Mouse (Mus musculus): ENCODE measurements around the gene Ripor2. TPM values are rescaled to one million over a fixed set of nuclear protein-coding genes. Genes with fewer than 3 reads are reported as not detected.
A peak's percentile ranks its signal among the peaks of the same experiment; 100 is the strongest.

Ripor2 gene
- polyA plus RNA-seq, 1 experiment from 2014 or later = 3.7 TPM

- peaks cover 16% of the 10 kb centered on the region; the same call in 1 of the 2 replicates for H3K4me1 ChIP-seq (ENCODE audit: insufficient read depth)
- H3K36me3 ChIP-seq (replicated peaks; ENCODE audit: insufficient read depth, low read length) = no peaks in the 10 kb centered on the region
- H3K27ac ChIP-seq (ENCODE audit: low read depth) = no peak overlapping the region
- no peaks in the 10 kb centered on the region for H3K9me3 ChIP-seq (ENCODE audit: low read length)
- no peak overlapping the region for H3K4me2 ChIP-seq (ENCODE audit: low read depth, low read length)
- DNase-seq (no peak), ATAC-seq (no peak)
- H3K27me3 ChIP-seq (ENCODE audit: insufficient read depth, low read length) = no peaks in the 10 kb centered on the region
- no peak overlapping the region for H3K9ac ChIP-seq (replicated peaks)
- no peak for TF ChIP-seq CTCF (IDR thresholded peaks at IDR 0.05; ENCODE audit: low read depth)
- TF ChIP-seq EP300 (IDR thresholded peaks at IDR 0.05; ENCODE audit: low read depth) = no peak
- H3K4me3 ChIP-seq (ENCODE audit: low read depth, low read length) = no peak overlapping the region
Observed at GRCm38 (mm10) chr13:24548911-24549310, 33.1 kb upstream of the Ripor2 start.

DNA sequence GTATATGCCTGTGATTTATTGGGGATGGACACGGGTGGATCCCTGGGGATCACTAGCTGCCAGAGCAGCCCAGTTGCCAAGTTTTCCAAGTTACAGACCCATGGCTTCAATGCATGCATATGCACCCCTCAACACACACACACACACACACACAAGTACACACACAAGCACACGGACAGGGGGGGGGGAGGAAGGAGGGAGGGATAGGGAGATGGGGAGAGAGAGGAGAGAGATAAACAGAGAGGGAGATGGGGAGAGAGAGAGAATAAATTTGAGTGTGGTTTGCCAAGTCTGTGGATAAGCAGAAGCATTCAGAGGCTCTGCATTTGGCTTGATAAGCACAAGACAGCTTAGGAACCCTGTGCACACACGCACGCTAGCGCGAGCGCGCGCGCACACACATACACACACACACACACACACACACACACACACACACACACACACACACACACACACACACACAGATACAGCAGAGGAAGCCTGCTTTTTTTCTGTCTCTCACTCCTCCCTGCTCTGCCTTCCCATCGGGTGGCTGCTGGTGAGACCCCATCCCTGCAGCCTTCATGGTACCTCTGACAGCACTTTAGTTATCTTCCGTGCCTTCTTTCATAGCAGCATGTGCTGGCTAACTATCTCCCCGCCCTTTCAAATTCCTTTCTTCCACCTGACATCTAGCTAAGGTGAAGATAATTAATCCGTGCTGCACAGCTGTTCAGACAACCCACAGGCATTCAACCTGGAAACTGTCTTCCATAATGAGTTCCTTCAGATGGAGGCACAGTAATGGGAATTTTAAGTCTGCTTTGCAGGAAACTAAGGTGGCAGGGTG lies 30.7 kb upstream of the Ripor2 start:
- H3K4me1 ChIP-seq (ENCODE audit: insufficient read depth) = peaks cover 16% of the 10 kb centered on the region; the same call in 1 of the 2 replicates
- ATAC-seq (peak; percentile 95), DNase-seq (peak; percentile 63)
- no peaks in the 10 kb centered on the region for H3K36me3 ChIP-seq (replicated peaks; ENCODE audit: insufficient read depth, low read length)
- peak overlapping the region; percentile 57 for H3K4me2 ChIP-seq (ENCODE audit: low read depth, low read length)
- H3K4me3 ChIP-seq (ENCODE audit: low read depth, low read length) = 0 out of 2 replicates have a peak overlapping the region, but pooled peaks have one; percentile 13
- 35% methylated on average over 8 of the region's 14 CpGs for WGBS (ENCODE audit: insufficient replicate concordance)
- H3K27ac ChIP-seq (ENCODE audit: low read depth) = peak overlapping the region; percentile 68
- H3K9me3 ChIP-seq (ENCODE audit: low read length) = no peaks in the 10 kb centered on the region
- no peaks in the 10 kb centered on the region for H3K27me3 ChIP-seq (ENCODE audit: insufficient read depth, low read length)
- TF ChIP-seq EP300 (IDR thresholded peaks at IDR 0.05; ENCODE audit: low read depth) (peak; percentile 94), CTCF (IDR thresholded peaks at IDR 0.05; ENCODE audit: low read depth) (no peak)
- no peak overlapping the region for H3K9ac ChIP-seq (replicated peaks)

- Histone ChIP-seq H3K4me1 (ENCODE audit: insufficient read depth) (peaks cover 16% of the 10 kb centered on the region; the same call in 1 of the 2 replicates), H3K9ac (replicated peaks) (no peak overlapping the region)
- WGBS (ENCODE audit: insufficient replicate concordance) = 65% methylated on average over 4 of the region's 4 CpGs
Observed at GRCm38 (mm10) chr13:24552039-24552438, 29.9 kb upstream of the Ripor2 start.

GRCm38 (mm10) chr13:24561391-24561790 lies 20.6 kb upstream of the Ripor2 start:
- ATAC-seq = no peak
- no peaks in the 10 kb centered on the region for H3K9me3 ChIP-seq (ENCODE audit: low read length)
- H3K36me3 ChIP-seq (replicated peaks; ENCODE audit: insufficient read depth, low read length) = no peaks in the 10 kb centered on the region
- WGBS (ENCODE audit: insufficient replicate concordance) = 72% methylated on average over 5 of the region's 5 CpGs
- DNase-seq = no peak
- H3K27me3 ChIP-seq (ENCODE audit: insufficient read depth, low read length) = no peaks in the 10 kb centered on the region
- peaks cover 3% of the 10 kb centered on the region; the same call in 1 of the 2 replicates for H3K4me1 ChIP-seq (ENCODE audit: insufficient read depth)
- no peak for TF ChIP-seq EP300 (IDR thresholded peaks at IDR 0.05; ENCODE audit: low read depth)
- TF ChIP-seq CTCF (IDR thresholded peaks at IDR 0.05; ENCODE audit: low read depth) = no peak
- no peak overlapping the region for H3K4me3 ChIP-seq (ENCODE audit: low read depth, low read length)
- no peak overlapping the region for H3K27ac ChIP-seq (ENCODE audit: low read depth)
- H3K9ac ChIP-seq (replicated peaks) = no peak overlapping the region
- H3K4me2 ChIP-seq (ENCODE audit: low read depth, low read length) = no peak overlapping the region

More at GRCm38 (mm10) chr13:24552039-24552438, 29.9 kb upstream of the Ripor2 start:
- no peak for ATAC-seq
- Histone ChIP-seq H3K9me3 (ENCODE audit: low read length) (no peaks in the 10 kb centered on the region), H3K36me3 (replicated peaks; ENCODE audit: insufficient read depth, low read length) (no peaks in the 10 kb centered on the region), H3K4me2 (ENCODE audit: low read depth, low read length) (peak overlapping the region; percentile 57; the same call in 1 of the 2 replicates), H3K27me3 (ENCODE audit: insufficient read depth, low read length) (no peaks in the 10 kb centered on the region), H3K4me3 (ENCODE audit: low read depth, low read length) (no peak overlapping the region), H3K27ac (ENCODE audit: low read depth) (peak overlapping the region; percentile 68)
- DNase-seq = no peak
- TF ChIP-seq EP300 (IDR thresholded peaks at IDR 0.05; ENCODE audit: low read depth) (no peak), CTCF (IDR thresholded peaks at IDR 0.05; ENCODE audit: low read depth) (no peak)

DNA sequence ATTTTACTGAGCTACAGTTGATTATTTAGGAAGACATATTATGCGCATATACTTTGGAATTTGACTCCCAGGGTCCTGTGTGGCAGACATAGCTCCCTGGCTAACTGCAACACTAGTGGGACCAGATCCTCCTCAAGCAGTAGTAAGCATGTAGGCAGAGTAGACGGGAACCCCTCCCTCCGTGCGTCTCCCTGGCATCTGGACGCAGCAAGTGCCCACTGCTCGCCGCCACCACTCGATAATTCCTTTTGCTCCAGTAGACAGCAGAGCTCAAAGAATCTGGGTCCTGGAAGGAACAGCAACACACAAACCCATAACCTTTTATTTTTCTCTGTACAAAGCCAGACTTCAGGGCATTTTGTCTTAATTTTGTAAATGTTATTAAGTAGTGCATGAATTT lies 17.3 kb upstream of the Ripor2 start:
- no peak overlapping the region for H3K27ac ChIP-seq (ENCODE audit: low read depth)
- no peaks in the 10 kb centered on the region for H3K9me3 ChIP-seq (ENCODE audit: low read length)
- no peaks in the 10 kb centered on the region for H3K36me3 ChIP-seq (replicated peaks; ENCODE audit: insufficient read depth, low read length)
- no peak overlapping the region for H3K4me3 ChIP-seq (ENCODE audit: low read depth, low read length)
- H3K4me2 ChIP-seq (ENCODE audit: low read depth, low read length) = no peak overlapping the region
- H3K27me3 ChIP-seq (ENCODE audit: insufficient read depth, low read length) = no peaks in the 10 kb centered on the region
- peaks cover 3% of the 10 kb centered on the region; the same call in 1 of the 2 replicates for H3K4me1 ChIP-seq (ENCODE audit: insufficient read depth)
- DNase-seq = no peak
- no peak overlapping the region for H3K9ac ChIP-seq (replicated peaks)
- 83% methylated on average over 8 of the region's 8 CpGs for WGBS (ENCODE audit: insufficient replicate concordance)
- TF ChIP-seq EP300 (IDR thresholded peaks at IDR 0.05; ENCODE audit: low read depth) = no peak
- TF ChIP-seq CTCF (IDR thresholded peaks at IDR 0.05; ENCODE audit: low read depth) = no peak
- ATAC-seq = no peak

DNA sequence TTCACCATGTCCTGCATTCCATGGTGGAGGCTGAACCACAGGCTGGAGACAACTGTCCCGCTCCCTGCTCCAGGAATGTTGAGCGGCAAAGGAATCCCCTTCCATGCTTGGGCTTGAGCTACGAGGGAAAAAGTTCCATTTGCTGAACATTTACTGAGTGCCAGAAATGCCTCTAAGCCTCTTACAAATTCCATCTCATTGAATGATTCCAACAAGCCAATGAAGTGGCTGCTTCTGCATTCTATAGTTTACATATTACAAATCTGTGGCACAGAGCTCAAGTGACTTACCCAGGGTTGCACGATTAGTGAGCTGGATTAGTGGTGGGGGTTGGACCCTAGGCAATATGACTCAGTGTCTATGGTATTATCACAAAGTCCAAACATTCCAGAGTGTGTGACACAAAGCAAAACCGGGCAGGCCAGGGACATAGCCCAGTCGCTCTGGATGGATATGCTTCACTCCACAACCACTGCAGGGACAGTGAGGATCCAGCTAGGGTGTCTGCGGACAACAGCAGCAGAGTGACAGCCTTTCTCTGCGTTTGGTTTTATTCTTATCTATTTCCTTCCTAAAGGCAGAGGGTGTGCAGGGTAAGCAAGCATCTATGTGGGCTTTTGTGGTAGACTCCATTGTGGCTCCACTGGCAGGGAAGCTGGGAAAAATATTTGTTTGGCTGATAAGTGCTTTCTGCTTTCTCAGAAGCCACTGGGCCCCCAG lies 16.6 kb upstream of the Ripor2 start:
- 0 out of 2 replicates have a peak overlapping the region, but pooled peaks have one; percentile 8 for H3K4me2 ChIP-seq (ENCODE audit: low read depth, low read length)
- H3K27ac ChIP-seq (ENCODE audit: low read depth) = 0 out of 2 replicates have a peak overlapping the region, but pooled peaks have one; percentile 1
- no peak for ATAC-seq
- 45% methylated on average over 8 of the region's 8 CpGs for WGBS (ENCODE audit: insufficient replicate concordance)
- DNase-seq = no peak
- no peaks in the 10 kb centered on the region for H3K27me3 ChIP-seq (ENCODE audit: insufficient read depth, low read length)
- no peak overlapping the region for H3K9ac ChIP-seq (replicated peaks)
- H3K36me3 ChIP-seq (replicated peaks; ENCODE audit: insufficient read depth, low read length) = no peaks in the 10 kb centered on the region
- no peak overlapping the region for H3K4me3 ChIP-seq (ENCODE audit: low read depth, low read length)
- TF ChIP-seq CTCF (IDR thresholded peaks at IDR 0.05; ENCODE audit: low read depth) (no peak), EP300 (IDR thresholded peaks at IDR 0.05; ENCODE audit: low read depth) (no peak)
- peaks cover 3% of the 10 kb centered on the region; the same call in 1 of the 2 replicates for H3K4me1 ChIP-seq (ENCODE audit: insufficient read depth)
- no peaks in the 10 kb centered on the region for H3K9me3 ChIP-seq (ENCODE audit: low read length)
